Mouse (Mus musculus): ENCODE measurements at regions not wholly inside any gene's neighbourhood (a gene's known extent, or its start where the extent isn't known, plus 50 kb on each side); places are given as distances from the start of the nearest gene placed in this dataset.
A peak's percentile ranks its signal among the peaks of the same experiment; 100 is the strongest.

GRCm38 (mm10) chr10:99459171-99459660 lies 196.2 kb downstream of the Dusp6 start:
- intact Hi-C loops (cut with DNase I): loop anchor here (2.0 to 5.0 kb wide), 2 partner anchors 16 to 172 kb away; no protein-coding TSS in a partner anchor
- TF ChIP-seq EP300 (IDR thresholded peaks at IDR 0.05; ENCODE audit: insufficient read depth, low read depth, low read length): no peak
- TF ChIP-seq CTCF (IDR thresholded peaks at IDR 0.05): no peak
- TF ChIP-seq POLR2A (IDR thresholded peaks at IDR 0.05; ENCODE audit: insufficient read depth, low read depth, low read length): no peak
- Histone ChIP-seq H3K27ac (no peak overlapping the region), H3K4me3 (no peak overlapping the region), H3K27me3 (ENCODE audit: control insufficient read depth, insufficient read depth, low read length) (no peaks in the 10 kb centered on the region), H3K36me3 (ENCODE audit: control insufficient read depth, insufficient read depth, low read length) (peaks cover 2% of the 10 kb centered on the region; the same call in 1 of the 2 replicates), H3K79me2 (replicated peaks; ENCODE audit: control insufficient read depth, insufficient read depth, low read length) (no peaks in the 10 kb centered on the region), H3K4me1 (ENCODE audit: control insufficient read depth, insufficient read depth, low read length) (peaks cover 10% of the 10 kb centered on the region), H3K9ac (ENCODE audit: low read depth, low read length) (no peak overlapping the region)
- no peak for DNase-seq
- WGBS: 88% methylated on average over 9 of the region's 9 CpGs

DNA sequence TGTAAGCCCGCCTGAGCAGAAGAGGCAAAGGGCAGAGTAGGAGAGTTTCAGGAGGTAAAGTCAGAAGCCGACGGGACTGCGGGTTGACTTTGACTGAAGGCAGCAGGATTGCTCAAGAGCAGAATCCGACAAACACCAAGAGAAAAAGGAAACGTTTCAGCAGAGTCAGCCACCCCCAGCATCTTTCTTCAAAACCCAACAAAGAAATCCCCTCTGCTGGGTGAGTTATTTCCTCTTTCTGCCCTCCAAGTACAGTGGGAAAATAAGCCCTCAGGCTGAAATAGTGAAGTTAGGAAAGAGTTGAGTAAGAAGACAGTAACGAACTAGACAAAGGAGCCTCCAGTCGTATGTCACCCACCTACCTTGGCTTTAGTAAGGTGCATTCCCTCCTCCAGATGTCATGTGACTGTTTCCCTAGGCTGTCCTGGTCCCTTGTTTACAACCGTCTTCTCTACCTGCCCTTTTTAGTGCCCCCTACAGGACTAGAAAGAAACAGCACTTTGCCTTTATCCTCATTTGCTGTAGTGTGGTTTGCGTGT lies 196.9 kb downstream of the Dusp6 start:
- H3K4me1 ChIP-seq (ENCODE audit: control insufficient read depth, insufficient read depth, low read length): peaks cover 10% of the 10 kb centered on the region
- H3K9ac ChIP-seq (ENCODE audit: low read depth, low read length): no peak overlapping the region
- peaks cover 2% of the 10 kb centered on the region; the same call in 1 of the 2 replicates for H3K36me3 ChIP-seq (ENCODE audit: control insufficient read depth, insufficient read depth, low read length)
- WGBS: 48% methylated on average over 10 of the region's 10 CpGs
- TF ChIP-seq CTCF (IDR thresholded peaks at IDR 0.05): peak; percentile 75
- TF ChIP-seq POLR2A (IDR thresholded peaks at IDR 0.05; ENCODE audit: insufficient read depth, low read depth, low read length): no peak
- intact Hi-C loops (cut with DNase I): loop anchor here (2.0 to 5.0 kb wide), 6 partner anchors 17 to 291 kb away; no protein-coding TSS in a partner anchor
- no peaks in the 10 kb centered on the region for H3K27me3 ChIP-seq (ENCODE audit: control insufficient read depth, insufficient read depth, low read length)
- peak overlapping the region; percentile 72; the same call in 1 of the 2 replicates for H3K27ac ChIP-seq
- no peak overlapping the region for H3K4me3 ChIP-seq
- no peaks in the 10 kb centered on the region for H3K79me2 ChIP-seq (replicated peaks; ENCODE audit: control insufficient read depth, insufficient read depth, low read length)
- DNase-seq: peak in 1 of 2 experiments; percentile 68

- Histone ChIP-seq H3K79me2 (replicated peaks; ENCODE audit: control insufficient read depth, insufficient read depth, low read length) (no peaks in the 10 kb centered on the region), H3K27ac (peak overlapping the region; percentile 72), H3K27me3 (ENCODE audit: control insufficient read depth, insufficient read depth, low read length) (no peaks in the 10 kb centered on the region), H3K9ac (ENCODE audit: low read depth, low read length) (peak overlapping the region; percentile 60), H3K4me1 (ENCODE audit: control insufficient read depth, insufficient read depth, low read length) (peaks cover 10% of the 10 kb centered on the region), H3K4me3 (peak overlapping the region; percentile 48), H3K36me3 (ENCODE audit: control insufficient read depth, insufficient read depth, low read length) (peaks cover 2% of the 10 kb centered on the region; the same call in 1 of the 2 replicates)
- TF ChIP-seq POLR2A (IDR thresholded peaks at IDR 0.05; ENCODE audit: insufficient read depth, low read depth, low read length) (no peak), EP300 (IDR thresholded peaks at IDR 0.05; ENCODE audit: insufficient read depth, low read depth, low read length) (0 out of 2 replicates have a peak, but pooled peaks have one; percentile 15)
- DNase-seq: peak; percentile 52 to 74
- intact Hi-C loops (cut with DNase I): loop anchor here (2.0 to 5.0 kb wide), 4 partner anchors 52 to 292 kb away; no protein-coding TSS in a partner anchor
- 6% methylated on average over 17 of the region's 17 CpGs for WGBS
Measured at GRCm38 (mm10) chr10:99460847-99461445, 197.9 kb downstream of the Dusp6 start.

DNA sequence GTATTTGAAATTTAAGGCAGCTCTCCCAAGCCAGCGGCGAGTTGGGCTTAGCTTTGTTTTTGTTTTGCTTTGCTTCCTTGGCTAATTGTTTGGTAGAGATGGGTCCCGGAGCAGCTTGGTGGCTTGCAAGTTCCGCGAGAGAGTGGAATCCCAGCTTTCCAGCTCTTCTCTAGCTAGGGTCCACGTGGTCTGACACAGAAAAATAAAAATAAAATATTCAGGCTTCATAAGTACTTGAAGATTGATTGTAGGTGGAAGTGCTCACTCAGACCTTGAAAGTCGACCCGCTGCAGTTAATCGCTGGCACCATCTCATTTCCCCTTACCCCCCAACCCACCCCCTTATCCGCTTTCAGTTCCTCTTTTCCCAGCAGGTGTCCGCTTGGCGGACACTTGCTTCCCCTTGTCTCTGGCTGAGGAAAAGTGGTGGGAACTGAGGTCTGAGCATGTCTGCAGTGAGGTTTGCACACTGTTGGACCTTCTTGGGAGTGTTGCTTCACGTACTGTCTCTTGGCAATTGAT lies 198.5 kb downstream of the Dusp6 start:
- H3K4me1 ChIP-seq (ENCODE audit: control insufficient read depth, insufficient read depth, low read length): peaks cover 10% of the 10 kb centered on the region
- TF ChIP-seq CTCF (IDR thresholded peaks at IDR 0.05) (no peak), POLR2A (IDR thresholded peaks at IDR 0.05; ENCODE audit: insufficient read depth, low read depth, low read length) (no peak)
- H3K79me2 ChIP-seq (replicated peaks; ENCODE audit: control insufficient read depth, insufficient read depth, low read length): no peaks in the 10 kb centered on the region
- DNase-seq: peak; percentile 52 to 62
- intact Hi-C loops (cut with DNase I): loop anchor here (2.0 to 5.0 kb wide), 4 partner anchors 53 to 293 kb away; no protein-coding TSS in a partner anchor
- H3K27me3 ChIP-seq (ENCODE audit: control insufficient read depth, insufficient read depth, low read length): no peaks in the 10 kb centered on the region
- peaks cover 2% of the 10 kb centered on the region; the same call in 1 of the 2 replicates for H3K36me3 ChIP-seq (ENCODE audit: control insufficient read depth, insufficient read depth, low read length)
- 0% methylated on average over 13 of the region's 13 CpGs for WGBS
- H3K4me3 ChIP-seq: peak overlapping the region; percentile 48
- peak overlapping the region; percentile 75 for H3K9ac ChIP-seq (ENCODE audit: low read depth, low read length)
- peak overlapping the region; percentile 72 for H3K27ac ChIP-seq

DNA sequence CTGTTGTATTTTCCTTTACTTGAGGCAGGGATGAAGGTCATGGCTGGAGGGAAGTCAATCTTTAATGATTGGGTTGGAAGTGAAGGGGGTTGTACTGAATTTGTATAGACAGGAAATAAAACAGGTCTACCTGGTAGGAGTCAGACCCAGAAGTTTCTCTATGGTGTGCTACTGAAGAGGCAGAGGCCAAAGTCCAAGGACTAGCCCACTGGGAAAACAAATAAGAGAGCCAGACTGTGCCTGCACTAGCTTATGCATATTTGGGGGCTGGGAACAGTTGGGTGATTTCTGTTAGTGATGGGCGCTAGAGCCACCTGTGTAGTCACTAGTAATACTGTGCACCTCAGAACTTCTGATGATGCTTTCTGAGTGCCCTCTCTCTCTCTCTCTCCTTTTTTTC lies 203.7 kb downstream of the Dusp6 start:
- DNase-seq: no peak
- Histone ChIP-seq H3K36me3 (ENCODE audit: control insufficient read depth, insufficient read depth, low read length) (peaks cover 3% of the 10 kb centered on the region), H3K79me2 (replicated peaks; ENCODE audit: control insufficient read depth, insufficient read depth, low read length) (no peaks in the 10 kb centered on the region), H3K27ac (peak overlapping the region; percentile 74), H3K4me1 (ENCODE audit: control insufficient read depth, insufficient read depth, low read length) (peaks cover 8% of the 10 kb centered on the region), H3K9ac (ENCODE audit: low read depth, low read length) (no peak overlapping the region), H3K4me3 (no peak overlapping the region), H3K27me3 (ENCODE audit: control insufficient read depth, insufficient read depth, low read length) (no peaks in the 10 kb centered on the region)
- intact Hi-C loops (cut with DNase I): no loop called here
- WGBS: 97% methylated on average over 1 of the region's 1 CpGs
- TF ChIP-seq EP300 (IDR thresholded peaks at IDR 0.05; ENCODE audit: insufficient read depth, low read depth, low read length): no peak
- no peak for TF ChIP-seq POLR2A (IDR thresholded peaks at IDR 0.05; ENCODE audit: insufficient read depth, low read depth, low read length)
- no peak for TF ChIP-seq CTCF (IDR thresholded peaks at IDR 0.05)
